Mouse (Mus musculus): Measurements from ENCODE around the gene Nupr1. TPM values are rescaled to one million over a fixed set of nuclear protein-coding genes. Genes with fewer than 3 reads are reported as not detected.

The Nupr1 gene
- polyA plus RNA-seq, 1 experiment from 2014 or later = 182 TPM

- no peak overlapping the region for H3K4me3 ChIP-seq (ENCODE audit: low read depth, low read length)
- H3K36me3 ChIP-seq (ENCODE audit: control insufficient read depth, insufficient read depth, low read length) = no peaks in the 10 kb centered on the region
- DNase-seq (ENCODE audit: low spot score) = no peak
- no peak for ATAC-seq (ENCODE audit: low FRiP score, low TSS enrichment)
- no peak overlapping the region for H3K9ac ChIP-seq (ENCODE audit: low read length)
- H3K4me2 ChIP-seq (replicated peaks; ENCODE audit: low read depth) = no peak overlapping the region
- no peaks in the 10 kb centered on the region for H3K9me3 ChIP-seq (ENCODE audit: control insufficient read depth, low read length)
- H3K27me3 ChIP-seq (ENCODE audit: control insufficient read depth, insufficient read depth, low read length) = no peaks in the 10 kb centered on the region
- no peaks in the 10 kb centered on the region for H3K4me1 ChIP-seq (replicated peaks; ENCODE audit: control insufficient read depth, insufficient read depth)
- no peak for TF ChIP-seq EP300 (optimal IDR thresholded peaks at IDR 0.05)
- TF ChIP-seq CTCF (IDR thresholded peaks at IDR 0.05; ENCODE audit: low read depth) = no peak
- no peak overlapping the region for H3K27ac ChIP-seq (replicated peaks)
- 59% methylated on average over 10 of the region's 10 CpGs for WGBS
Measured at GRCm38 (mm10) chr7:126619559-126620275, 10.9 kb downstream of the Nupr1 start.

- no peak overlapping the region for H3K9ac ChIP-seq (ENCODE audit: low read length)
- no peak overlapping the region for H3K4me3 ChIP-seq (ENCODE audit: low read depth, low read length)
- no peaks in the 10 kb centered on the region for H3K9me3 ChIP-seq (ENCODE audit: control insufficient read depth, low read length)
- TF ChIP-seq EP300 (optimal IDR thresholded peaks at IDR 0.05) = no peak
- no peak overlapping the region for H3K4me2 ChIP-seq (replicated peaks; ENCODE audit: low read depth)
- H3K36me3 ChIP-seq (ENCODE audit: control insufficient read depth, insufficient read depth, low read length) = no peaks in the 10 kb centered on the region
- DNase-seq (ENCODE audit: low spot score) (no peak), ATAC-seq (ENCODE audit: low FRiP score, low TSS enrichment) (no peak)
- H3K4me1 ChIP-seq (replicated peaks; ENCODE audit: control insufficient read depth, insufficient read depth) = no peaks in the 10 kb centered on the region
- WGBS = 66% methylated on average over 3 of the region's 3 CpGs
- no peaks in the 10 kb centered on the region for H3K27me3 ChIP-seq (ENCODE audit: control insufficient read depth, insufficient read depth, low read length)
- no peak overlapping the region for H3K27ac ChIP-seq (replicated peaks)
Measured at GRCm38 (mm10) chr7:126616707-126617106, 14.0 kb downstream of the Nupr1 start.

GRCm38 (mm10) chr7:126612736-126613135 is 17.9 kb downstream of the Nupr1 start:
- no peak overlapping the region for H3K4me3 ChIP-seq (ENCODE audit: low read depth, low read length)
- no peak overlapping the region for H3K27ac ChIP-seq (replicated peaks)
- H3K27me3 ChIP-seq (ENCODE audit: control insufficient read depth, insufficient read depth, low read length) = no peaks in the 10 kb centered on the region
- no peaks in the 10 kb centered on the region for H3K9me3 ChIP-seq (ENCODE audit: control insufficient read depth, low read length)
- 81% methylated on average over 3 of the region's 3 CpGs for WGBS
- ATAC-seq (ENCODE audit: low FRiP score, low TSS enrichment) (no peak), DNase-seq (ENCODE audit: low spot score) (no peak)
- TF ChIP-seq CTCF (IDR thresholded peaks at IDR 0.05; ENCODE audit: low read depth) = no peak
- TF ChIP-seq EP300 (optimal IDR thresholded peaks at IDR 0.05) = no peak
- no peak overlapping the region for H3K4me2 ChIP-seq (replicated peaks; ENCODE audit: low read depth)
- H3K4me1 ChIP-seq (replicated peaks; ENCODE audit: control insufficient read depth, insufficient read depth) = no peaks in the 10 kb centered on the region
- H3K9ac ChIP-seq (ENCODE audit: low read length) = no peak overlapping the region
- H3K36me3 ChIP-seq (ENCODE audit: control insufficient read depth, insufficient read depth, low read length) = no peaks in the 10 kb centered on the region

- H3K4me3 ChIP-seq (ENCODE audit: low read depth, low read length) = no peak overlapping the region
- DNase-seq (ENCODE audit: low spot score) (no peak), ATAC-seq (ENCODE audit: low FRiP score, low TSS enrichment) (no peak)
- H3K9me3 ChIP-seq (ENCODE audit: control insufficient read depth, low read length) = no peaks in the 10 kb centered on the region
- H3K4me2 ChIP-seq (replicated peaks; ENCODE audit: low read depth) = no peak overlapping the region
- no peak overlapping the region for H3K9ac ChIP-seq (ENCODE audit: low read length)
- 77% methylated on average over 5 of the region's 5 CpGs for WGBS
- no peaks in the 10 kb centered on the region for H3K36me3 ChIP-seq (ENCODE audit: control insufficient read depth, insufficient read depth, low read length)
- TF ChIP-seq EP300 (optimal IDR thresholded peaks at IDR 0.05) (no peak), CTCF (IDR thresholded peaks at IDR 0.05; ENCODE audit: low read depth) (no peak)
- no peak overlapping the region for H3K27ac ChIP-seq (replicated peaks)
- no peaks in the 10 kb centered on the region for H3K4me1 ChIP-seq (replicated peaks; ENCODE audit: control insufficient read depth, insufficient read depth)
- no peaks in the 10 kb centered on the region for H3K27me3 ChIP-seq (ENCODE audit: control insufficient read depth, insufficient read depth, low read length)
Measured at GRCm38 (mm10) chr7:126607796-126608195, 22.9 kb downstream of the Nupr1 start.

- no peaks in the 10 kb centered on the region for H3K9me3 ChIP-seq (ENCODE audit: control insufficient read depth, low read length)
- 45% methylated on average over 3 of the region's 3 CpGs for WGBS
- no peaks in the 10 kb centered on the region for H3K4me1 ChIP-seq (replicated peaks; ENCODE audit: control insufficient read depth, insufficient read depth)
- no peak overlapping the region for H3K9ac ChIP-seq (ENCODE audit: low read length)
- peak; percentile 61; the same call in 1 of the 2 replicates for ATAC-seq (ENCODE audit: low FRiP score, low TSS enrichment)
- no peak overlapping the region for H3K4me2 ChIP-seq (replicated peaks; ENCODE audit: low read depth)
- peak overlapping the region; percentile 45; the same call in 1 of the 2 replicates for H3K27ac ChIP-seq (replicated peaks)
- TF ChIP-seq EP300 (optimal IDR thresholded peaks at IDR 0.05) (no peak), CTCF (IDR thresholded peaks at IDR 0.05; ENCODE audit: low read depth) (no peak)
- no peaks in the 10 kb centered on the region for H3K27me3 ChIP-seq (ENCODE audit: control insufficient read depth, insufficient read depth, low read length)
- no peak overlapping the region for H3K4me3 ChIP-seq (ENCODE audit: low read depth, low read length)
- no peak for DNase-seq (ENCODE audit: low spot score)
- H3K36me3 ChIP-seq (ENCODE audit: control insufficient read depth, insufficient read depth, low read length) = no peaks in the 10 kb centered on the region
Measured at GRCm38 (mm10) chr7:126607064-126607463, 23.6 kb downstream of the Nupr1 start.

GRCm38 (mm10) chr7:126606611-126607010 is 24.1 kb downstream of the Nupr1 start:
- H3K27me3 ChIP-seq (ENCODE audit: control insufficient read depth, insufficient read depth, low read length) = no peaks in the 10 kb centered on the region
- no peaks in the 10 kb centered on the region for H3K4me1 ChIP-seq (replicated peaks; ENCODE audit: control insufficient read depth, insufficient read depth)
- ATAC-seq (ENCODE audit: low FRiP score, low TSS enrichment) (no peak), DNase-seq (ENCODE audit: low spot score) (no peak)
- no peaks in the 10 kb centered on the region for H3K36me3 ChIP-seq (ENCODE audit: control insufficient read depth, insufficient read depth, low read length)
- H3K9ac ChIP-seq (ENCODE audit: low read length) = no peak overlapping the region
- H3K4me3 ChIP-seq (ENCODE audit: low read depth, low read length) = no peak overlapping the region
- peak overlapping the region; percentile 61 for H3K27ac ChIP-seq (replicated peaks)
- no peak overlapping the region for H3K4me2 ChIP-seq (replicated peaks; ENCODE audit: low read depth)
- no peak for TF ChIP-seq EP300 (optimal IDR thresholded peaks at IDR 0.05)
- no peak for TF ChIP-seq CTCF (IDR thresholded peaks at IDR 0.05; ENCODE audit: low read depth)
- WGBS = 61% methylated on average over 5 of the region's 5 CpGs
- H3K9me3 ChIP-seq (ENCODE audit: control insufficient read depth, low read length) = no peaks in the 10 kb centered on the region
